Mouse (Mus musculus): Measurements from ENCODE around the gene Tmod2.

- TF ChIP-seq MEF2A (IDR thresholded peaks at IDR 0.05; ENCODE audit: borderline replicate concordance, low read depth, low read length) (no peak), CTCF (conservative IDR thresholded peaks at IDR 0.05 in 1 of 2, IDR thresholded peaks at IDR 0.05 in 1 of 2; ENCODE audit: low read depth in 2 of 2, low read length in 2 of 2) (no peak), NELFE (IDR thresholded peaks at IDR 0.05; ENCODE audit: low read depth, low read length) (no peak)
Measured at GRCm38 (mm10) chr9:75563622-75564021, 47.5 kb downstream of the Tmod2 start.
